8 mouse cellular contexts compared by ENCODE assay signal in genomic region chr13:112088312-112088771, GRCm38 (mm10).
A peak's percentile ranks its signal among the peaks of the same experiment; 100 is the strongest.
DNase-seq lines count a peak whose midpoint lies in the region; ATAC-seq and TF ChIP-seq lines count a peak whose summit lies in the region.

No protein-coding gene starts in this region.

- H3K27ac ChIP-seq in forebrain, embryonic 11.5 days (ENCODE audit: low read depth, low read length) = no peak overlapping the region
- no peak overlapping the region for H3K27ac ChIP-seq in forebrain, embryonic 14.5 days (ENCODE audit: low read depth, low read length)
- peak overlapping the region; percentile 50; the same call in 1 of the 2 replicates for H3K27ac ChIP-seq in kidney, postnatal 0 days
- no peak overlapping the region for H3K27ac ChIP-seq in cerebellum, adult 2 months (ENCODE audit: insufficient read depth, low read length)
- H3K27ac ChIP-seq in forebrain, embryonic 16.5 days (ENCODE audit: low read length) = no peak overlapping the region

- peak; percentile 53 for ATAC-seq in forebrain, embryonic 11.5 days (replicated peaks; ENCODE audit: low FRiP score)
- ATAC-seq in forebrain, embryonic 14.5 days = no peak
- ATAC-seq in kidney, postnatal 0 days (replicated peaks; ENCODE audit: low FRiP score, low read depth) = peak; percentile 82
- no peak for ATAC-seq in forebrain, embryonic 16.5 days

- TF ChIP-seq CTCF in kidney, postnatal 0 days (IDR thresholded peaks at IDR 0.05; ENCODE audit: low read depth) = no peak
- no peak for TF ChIP-seq CTCF in cerebellum, adult 2 months (IDR thresholded peaks at IDR 0.05; ENCODE audit: borderline replicate concordance, insufficient read depth, low read depth, low read length)

- 19% methylated on average over 5 of the region's 5 CpGs for WGBS in forebrain, embryonic 11.5 days
- WGBS in forebrain, embryonic 14.5 days = 18% methylated on average over 5 of the region's 5 CpGs
- WGBS in kidney, postnatal 0 days = 10% methylated on average over 5 of the region's 5 CpGs
- 70% methylated on average over 5 of the region's 5 CpGs for WGBS in cerebellum, adult 2 months
- 29% methylated on average over 5 of the region's 5 CpGs for WGBS in forebrain, embryonic 16.5 days

- no peak overlapping the region for H3K4me2 ChIP-seq in forebrain, embryonic 11.5 days (ENCODE audit: low read depth, low read length, severe bottlenecking)
- no peak overlapping the region for H3K4me2 ChIP-seq in forebrain, embryonic 14.5 days (ENCODE audit: low read length)
- H3K4me2 ChIP-seq in kidney, postnatal 0 days (ENCODE audit: low read length) = no peak overlapping the region
- no peak overlapping the region for H3K4me2 ChIP-seq in forebrain, embryonic 16.5 days (ENCODE audit: low read length)

- H3K4me3 ChIP-seq in forebrain, embryonic 11.5 days (ENCODE audit: low read depth, low read length) = no peak overlapping the region
- H3K4me3 ChIP-seq in forebrain, embryonic 14.5 days (ENCODE audit: low read depth, low read length) = no peak overlapping the region
- no peak overlapping the region for H3K4me3 ChIP-seq in kidney, postnatal 0 days (replicated peaks; ENCODE audit: low read depth, low read length)
- no peak overlapping the region for H3K4me3 ChIP-seq in cerebellum, adult 2 months (replicated peaks; ENCODE audit: insufficient read depth, low read depth, low read length)
- no peak overlapping the region for H3K4me3 ChIP-seq in forebrain, embryonic 16.5 days (replicated peaks; ENCODE audit: low read length)

- no peaks in the 10 kb centered on the region; the same call in 1 of the 2 replicates for H3K4me1 ChIP-seq in forebrain, embryonic 11.5 days (replicated peaks; ENCODE audit: control insufficient read depth, insufficient read depth, low read length)
- no peaks in the 10 kb centered on the region for H3K4me1 ChIP-seq in forebrain, embryonic 14.5 days (ENCODE audit: control insufficient read depth, insufficient read depth, low read length)
- peaks cover 16% of the 10 kb centered on the region for H3K4me1 ChIP-seq in kidney, postnatal 0 days (replicated peaks; ENCODE audit: insufficient read depth, low read length)
- no peaks in the 10 kb centered on the region for H3K4me1 ChIP-seq in cerebellum, adult 2 months (ENCODE audit: control insufficient read depth, insufficient read depth, low read length)
- 0 out of 2 replicates have a peak, but pooled peaks cover 2% of the 10 kb centered on the region for H3K4me1 ChIP-seq in forebrain, embryonic 16.5 days (replicated peaks; ENCODE audit: control insufficient read depth, insufficient read depth, low read length)

- no peak for TF ChIP-seq POLR2A in cerebellum, adult 2 months (IDR thresholded peaks at IDR 0.05; ENCODE audit: borderline replicate concordance, insufficient read depth, low read length)

- H3K9ac ChIP-seq in forebrain, embryonic 11.5 days (ENCODE audit: low read length) = peak overlapping the region; percentile 31; the same call in 1 of the 2 replicates
- no peak overlapping the region for H3K9ac ChIP-seq in forebrain, embryonic 14.5 days (ENCODE audit: low read length)
- no peak overlapping the region for H3K9ac ChIP-seq in kidney, postnatal 0 days (ENCODE audit: low read depth, low read length)
- no peak overlapping the region for H3K9ac ChIP-seq in forebrain, embryonic 16.5 days (replicated peaks; ENCODE audit: low read depth, low read length)

- no peak for DNase-seq in forebrain, embryonic 11.5 days (ENCODE audit: low spot score)
- DNase-seq in forebrain, embryonic 14.5 days (ENCODE audit: low spot score) = no peak
- peak; percentile 98 for DNase-seq in heart, adult 11 months
- peak; percentile 88 for DNase-seq in kidney, postnatal 0 days (ENCODE audit: low spot score)
- peak; percentile 76 for DNase-seq in lung, postnatal 14 days
- no peak for DNase-seq in layer of hippocampus, adult 8-10 months (ENCODE audit: low spot score in 2 of 2)
- no peak for DNase-seq in cerebellum, adult 2 months

- H3K27me3 ChIP-seq in forebrain, embryonic 11.5 days (ENCODE audit: control insufficient read depth, insufficient read depth, low read length) = no peaks in the 10 kb centered on the region
- no peaks in the 10 kb centered on the region for H3K27me3 ChIP-seq in forebrain, embryonic 14.5 days (replicated peaks; ENCODE audit: control insufficient read depth, insufficient read depth, low read length)
- no peaks in the 10 kb centered on the region for H3K27me3 ChIP-seq in kidney, postnatal 0 days (ENCODE audit: insufficient read depth, low read length)
- no peaks in the 10 kb centered on the region for H3K27me3 ChIP-seq in cerebellum, adult 2 months (ENCODE audit: control insufficient read depth, insufficient read depth, low read length)
- H3K27me3 ChIP-seq in forebrain, embryonic 16.5 days (replicated peaks; ENCODE audit: control insufficient read depth, insufficient read depth, low read length) = no peaks in the 10 kb centered on the region; the same call in 1 of the 2 replicates

- no peaks in the 10 kb centered on the region for H3K9me3 ChIP-seq in forebrain, embryonic 11.5 days (ENCODE audit: control insufficient read depth, low read length)
- no peaks in the 10 kb centered on the region for H3K9me3 ChIP-seq in forebrain, embryonic 14.5 days (replicated peaks; ENCODE audit: control insufficient read depth, low read length)
- no peaks in the 10 kb centered on the region for H3K9me3 ChIP-seq in kidney, postnatal 0 days (replicated peaks; ENCODE audit: low read length)
- no peaks in the 10 kb centered on the region for H3K9me3 ChIP-seq in forebrain, embryonic 16.5 days (ENCODE audit: control insufficient read depth, low read length)

- H3K36me3 ChIP-seq in forebrain, embryonic 11.5 days (ENCODE audit: control insufficient read depth, insufficient read depth, low read length) = no peaks in the 10 kb centered on the region
- H3K36me3 ChIP-seq in forebrain, embryonic 14.5 days (ENCODE audit: control insufficient read depth, insufficient read depth, low read length) = no peaks in the 10 kb centered on the region
- no peaks in the 10 kb centered on the region for H3K36me3 ChIP-seq in kidney, postnatal 0 days (ENCODE audit: insufficient read depth, low read length)
- no peaks in the 10 kb centered on the region for H3K36me3 ChIP-seq in forebrain, embryonic 16.5 days (ENCODE audit: control insufficient read depth, insufficient read depth)

Comparison
In these comparisons a context has a peak if more than half of its experiments do, and no peak if none do; other contexts are left out.
1. ATAC-seq: peak in forebrain, embryonic 11.5 days (single experiment) and kidney, postnatal 0 days (single experiment); none in forebrain, embryonic 14.5 days (single experiment) and forebrain, embryonic 16.5 days (single experiment).
2. DNase-seq: peak in heart, adult 11 months (single experiment), kidney, postnatal 0 days (single experiment) and lung, postnatal 14 days (single experiment); none in forebrain, embryonic 11.5 days (single experiment), forebrain, embryonic 14.5 days (single experiment), layer of hippocampus, adult 8-10 months (0 of 2) and cerebellum, adult 2 months (0 of 2).